Mouse (Mus musculus) lung, postnatal 0 days (tissue): ENCODE measurements around the gene Arhgap35. TPM values are rescaled to one million over a fixed set of nuclear protein-coding genes. Genes with fewer than 3 reads are reported as not detected.

Source experiments
- ATAC-seq: fragments of 200-750 bp; cut with Nextera tagmentation; 2 replicates; pipeline ENCODE4 v1.8.0; 2017; ENCODE audit warnings: moderate library complexity
- DNase-seq: peaks from one replicate; pipeline ENCODE4 v3.0.0-alpha.2; 2016; ENCODE audit warnings: low spot score
- H3K27ac ChIP-seq: fragments of 300-500 bp; sonication (generic); 2 replicates; pipeline ENCODE4 v1.5.1; 2014; ENCODE audit warnings: antibody characterized with exemption, mild to moderate bottlenecking, low read length, mixed read lengths
- H3K27me3 ChIP-seq: fragments of 300-500 bp; sonication (generic); replicated peaks from 2 replicates; pipeline ENCODE4 v1.6.1; 2014; ENCODE audit warnings: low read length, mixed read lengths; ENCODE audit not compliant: insufficient read depth
- H3K36me3 ChIP-seq: fragments of 300-500 bp; sonication (generic); 2 replicates; pipeline ENCODE4 v1.6.1; 2014; ENCODE audit warnings: low read length, mixed read lengths; ENCODE audit not compliant: insufficient read depth
- H3K4me1 ChIP-seq: fragments of 300-500 bp; sonication (generic); 2 replicates; pipeline ENCODE4 v1.6.1; 2014; ENCODE audit warnings: antibody characterized with exemption, low read depth, low read length, mixed read lengths; ENCODE audit not compliant: insufficient read depth
- H3K4me2 ChIP-seq: fragments of 300-500 bp; sonication (generic); replicated peaks from 2 replicates; pipeline ENCODE4 v1.6.1; 2014; ENCODE audit warnings: low read depth, mild to moderate bottlenecking, low read length, moderate library complexity, mixed read lengths
- H3K4me3 ChIP-seq: fragments of 300-500 bp; sonication (generic); 2 replicates; pipeline ENCODE4 v1.5.1; 2014; ENCODE audit warnings: low read depth, low read length
- H3K9ac ChIP-seq: fragments of 300-500 bp; sonication (generic); replicated peaks from 2 replicates; pipeline ENCODE4 v1.6.1; 2014; ENCODE audit warnings: low read depth, mild to moderate bottlenecking
- H3K9me3 ChIP-seq: fragments of 300-500 bp; sonication (generic); 2 replicates; pipeline ENCODE4 v1.6.1; 2016; ENCODE audit warnings: low read length, mixed read lengths
- CTCF ChIP-seq: IDR thresholded peaks from 2 replicates; pipeline ENCODE4 v1.5.1; 2016; ENCODE audit warnings: antibody characterized with exemption, mild to moderate bottlenecking
- EP300 ChIP-seq: IDR thresholded peaks from 2 replicates; pipeline ENCODE4 v1.6.1; 2016; ENCODE audit warnings: antibody characterized with exemption, mild to moderate bottlenecking, control low read depth
- WGBS: fragments of 180-500 bp; shearing (Covaris S2); extraction: QIAGEN DNeasy Blood & Tissue Kit; methylation state at CpG from one replicate; pipeline ENCODE4 v1.1.7; 2014; 5-methylcytosine and 5-hydroxymethylcytosine counted together
- polyA plus RNA-seq: library from polyadenylated mRNA; unstranded; fragments of >200 nt; fragmentation: Nextera tagmentation; extraction: Ambion mirVana; gene quantifications from 2 replicates; pipeline ENCODE4 v1.2.1, GENCODE M21; 2015

The Arhgap35 gene
- polyA plus RNA-seq, 1 experiment from 2014 or later, result 8.2 TPM

GRCm38 (mm10) chr7:16465160-16465559, 149.6 kb downstream of the Arhgap35 start:
- WGBS, result 7% methylated on average over 8 of the region's 8 CpGs
- no peak overlapping the region for H3K27ac ChIP-seq
- no peak overlapping the region for H3K4me3 ChIP-seq
- no peak overlapping the region for H3K9ac ChIP-seq
- TF ChIP-seq CTCF (peak; percentile 97), EP300 (no peak)
- DNase-seq (peak; percentile 67), ATAC-seq (peak; percentile 47)
- no peaks in the 10 kb centered on the region for H3K4me1 ChIP-seq
- no peaks in the 10 kb centered on the region for H3K36me3 ChIP-seq
- H3K27me3 ChIP-seq, result no peaks in the 10 kb centered on the region
- H3K4me2 ChIP-seq, result no peak overlapping the region
- no peaks in the 10 kb centered on the region for H3K9me3 ChIP-seq

GRCm38 (mm10) chr7:16463214-16463613, 151.6 kb downstream of the Arhgap35 start:
- no peak overlapping the region for H3K4me3 ChIP-seq
- no peaks in the 10 kb centered on the region for H3K27me3 ChIP-seq
- H3K36me3 ChIP-seq, result no peaks in the 10 kb centered on the region
- H3K4me1 ChIP-seq, result no peaks in the 10 kb centered on the region
- WGBS, result 2% methylated on average over 14 of the region's 14 CpGs
- TF ChIP-seq EP300 (no peak), CTCF (peak; percentile 95)
- DNase-seq, result peak; percentile 68
- H3K9me3 ChIP-seq, result no peaks in the 10 kb centered on the region
- H3K4me2 ChIP-seq, result no peak overlapping the region
- H3K9ac ChIP-seq, result no peak overlapping the region
- peak; percentile 62 for ATAC-seq
- H3K27ac ChIP-seq, result no peak overlapping the region

DNA sequence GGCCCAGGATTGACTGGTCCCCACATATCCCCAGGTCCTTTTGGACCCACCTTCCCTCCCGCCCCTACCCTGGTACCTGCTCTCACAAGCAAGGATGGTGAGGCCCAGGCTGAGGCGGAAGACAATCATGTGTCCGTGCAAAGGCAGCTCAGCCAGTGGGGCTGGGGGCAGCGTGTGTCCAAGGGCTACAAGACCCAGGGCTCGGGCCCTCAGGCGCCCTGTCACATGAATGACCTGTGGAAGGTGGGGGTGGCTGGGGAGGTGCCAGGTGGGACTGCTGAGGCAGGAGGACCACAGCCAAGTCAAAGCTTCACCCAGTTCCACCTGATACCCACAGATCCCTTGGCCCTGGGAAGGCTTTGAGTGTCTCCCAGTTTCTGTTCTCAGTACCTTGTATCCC, 153.1 kb downstream of the Arhgap35 start:
- no peak overlapping the region for H3K4me2 ChIP-seq
- H3K9me3 ChIP-seq, result no peaks in the 10 kb centered on the region
- H3K9ac ChIP-seq, result no peak overlapping the region
- H3K4me3 ChIP-seq, result no peak overlapping the region
- no peaks in the 10 kb centered on the region for H3K36me3 ChIP-seq
- H3K27ac ChIP-seq, result no peak overlapping the region
- TF ChIP-seq EP300 (no peak), CTCF (no peak)
- no peaks in the 10 kb centered on the region for H3K27me3 ChIP-seq
- ATAC-seq (no peak), DNase-seq (no peak)
- 82% methylated on average over 6 of the region's 6 CpGs for WGBS
- no peaks in the 10 kb centered on the region for H3K4me1 ChIP-seq

GRCm38 (mm10) chr7:16461151-16461550, 153.6 kb downstream of the Arhgap35 start:
- no peak for DNase-seq
- TF ChIP-seq CTCF (no peak), EP300 (no peak)

DNA sequence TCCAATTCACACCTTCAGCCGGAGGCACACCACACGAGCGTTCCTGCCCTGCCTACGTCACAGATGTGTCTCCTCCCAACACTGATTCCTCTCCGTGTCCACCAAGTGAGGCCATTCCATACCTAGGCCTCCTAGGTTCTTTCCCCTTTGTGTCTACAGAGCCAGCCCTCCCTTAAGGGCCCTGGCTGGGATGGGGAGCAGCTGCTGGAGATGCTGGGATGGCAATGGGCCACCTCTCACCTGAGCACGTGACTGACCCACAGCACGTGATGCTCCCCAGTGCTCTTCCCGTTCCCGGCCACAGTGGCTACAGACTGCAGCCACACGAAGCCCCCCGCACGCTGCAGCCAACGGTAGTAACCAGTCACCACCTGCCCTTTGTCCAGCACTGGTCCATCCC, 154.2 kb downstream of the Arhgap35 start:
- Histone ChIP-seq H3K27me3 (no peaks in the 10 kb centered on the region), H3K4me3 (no peak overlapping the region), H3K4me2 (no peak overlapping the region), H3K4me1 (no peaks in the 10 kb centered on the region), H3K27ac (no peak overlapping the region), H3K9me3 (no peaks in the 10 kb centered on the region), H3K9ac (no peak overlapping the region), H3K36me3 (no peaks in the 10 kb centered on the region)
- TF ChIP-seq EP300 (no peak), CTCF (no peak)
- 55% methylated on average over 13 of the region's 13 CpGs for WGBS
- no peak for DNase-seq
- no peak for ATAC-seq

More at GRCm38 (mm10) chr7:16461151-16461550, 153.6 kb downstream of the Arhgap35 start:
- Histone ChIP-seq H3K27me3 (no peaks in the 10 kb centered on the region), H3K9me3 (no peaks in the 10 kb centered on the region), H3K4me3 (no peak overlapping the region), H3K36me3 (no peaks in the 10 kb centered on the region), H3K4me1 (no peaks in the 10 kb centered on the region), H3K9ac (no peak overlapping the region), H3K4me2 (no peak overlapping the region), H3K27ac (no peak overlapping the region)
- 52% methylated on average over 6 of the region's 6 CpGs for WGBS
- no peak for ATAC-seq

GRCm38 (mm10) chr7:16456289-16456688, 158.5 kb downstream of the Arhgap35 start:
- Histone ChIP-seq H3K9me3 (no peaks in the 10 kb centered on the region), H3K4me2 (no peak overlapping the region), H3K27me3 (no peaks in the 10 kb centered on the region), H3K36me3 (no peaks in the 10 kb centered on the region), H3K9ac (no peak overlapping the region), H3K4me3 (no peak overlapping the region), H3K27ac (no peak overlapping the region), H3K4me1 (0 out of 2 replicates have a peak, but pooled peaks cover 5% of the 10 kb centered on the region)
- WGBS, result 88% methylated on average over 5 of the region's 5 CpGs
- TF ChIP-seq EP300 (no peak), CTCF (no peak)
- no peak for ATAC-seq
- no peak for DNase-seq

- WGBS, result 94% methylated on average over 14 of the region's 14 CpGs
- TF ChIP-seq CTCF, result no peak
- no peak for TF ChIP-seq EP300
- no peak overlapping the region for H3K27ac ChIP-seq
- H3K9ac ChIP-seq, result no peak overlapping the region
- DNase-seq (no peak), ATAC-seq (no peak)
- H3K27me3 ChIP-seq, result no peaks in the 10 kb centered on the region
- no peak overlapping the region for H3K4me3 ChIP-seq
- H3K36me3 ChIP-seq, result no peaks in the 10 kb centered on the region
- H3K4me1 ChIP-seq, result 0 out of 2 replicates have a peak, but pooled peaks cover 5% of the 10 kb centered on the region
- H3K4me2 ChIP-seq, result no peak overlapping the region
- no peaks in the 10 kb centered on the region for H3K9me3 ChIP-seq
Observed at GRCm38 (mm10) chr7:16455016-16455415, 159.8 kb downstream of the Arhgap35 start.
